Mouse (Mus musculus) limb, embryonic 10.5 days (tissue): Measurements from ENCODE around the gene Tkt. TPM values are rescaled to one million over a fixed set of nuclear protein-coding genes. Genes with fewer than 3 reads are reported as not detected.
A peak's percentile ranks its signal among the peaks of the same experiment; 100 is the strongest.
"Not testable (repeated sequence)": the region's sequence is repeated elsewhere in the genome, so short reads cannot be mapped to it uniquely, and the experiment has no call there.

Experiments
- DNase-seq: peaks from one replicate; pipeline ENCODE4 v3.0.0-alpha.2; 2017; ENCODE audit warnings: low spot score
- H3K27ac ChIP-seq: fragments of 300-500 bp; sonication (generic); 2 replicates; pipeline ENCODE4 v1.5.1; 2016; ENCODE audit warnings: mild to moderate bottlenecking
- H3K27me3 ChIP-seq: fragments of 300-500 bp; sonication (generic); 2 replicates; pipeline ENCODE4 v1.6.1; 2016; ENCODE audit warnings: low read depth, mild to moderate bottlenecking; ENCODE audit not compliant: poor library complexity, severe bottlenecking
- H3K36me3 ChIP-seq: fragments of 300-500 bp; sonication (generic); 2 replicates; pipeline ENCODE4 v1.6.1; 2016; ENCODE audit warnings: mild to moderate bottlenecking, moderate library complexity
- H3K4me1 ChIP-seq: fragments of 300-500 bp; sonication (generic); 2 replicates; pipeline ENCODE4 v1.6.1; 2016
- H3K4me3 ChIP-seq: fragments of 300-500 bp; sonication (generic); 2 replicates; pipeline ENCODE4 v1.5.1; 2016; ENCODE audit warnings: mild to moderate bottlenecking, moderate library complexity
- H3K9me3 ChIP-seq: fragments of 300-500 bp; sonication (generic); replicated peaks from 2 replicates; pipeline ENCODE4 v1.6.1; 2016; ENCODE audit warnings: mild to moderate bottlenecking
- WGBS: fragments of 180-500 bp; shearing (Covaris S2); methylation state at CpG from one replicate; pipeline ENCODE4 v1.1.7; 2016; 5-methylcytosine and 5-hydroxymethylcytosine counted together
- polyA plus RNA-seq: library from polyadenylated mRNA; unstranded; fragments of >200 nt; fragmentation: Nextera tagmentation; extraction: Ambion mirVana; gene quantifications from 2 replicates; pipeline ENCODE4 v1.2.1, GENCODE M21; 2016

The Tkt gene
- polyA plus RNA-seq, 1 experiment from 2014 or later = 312 TPM

DNA sequence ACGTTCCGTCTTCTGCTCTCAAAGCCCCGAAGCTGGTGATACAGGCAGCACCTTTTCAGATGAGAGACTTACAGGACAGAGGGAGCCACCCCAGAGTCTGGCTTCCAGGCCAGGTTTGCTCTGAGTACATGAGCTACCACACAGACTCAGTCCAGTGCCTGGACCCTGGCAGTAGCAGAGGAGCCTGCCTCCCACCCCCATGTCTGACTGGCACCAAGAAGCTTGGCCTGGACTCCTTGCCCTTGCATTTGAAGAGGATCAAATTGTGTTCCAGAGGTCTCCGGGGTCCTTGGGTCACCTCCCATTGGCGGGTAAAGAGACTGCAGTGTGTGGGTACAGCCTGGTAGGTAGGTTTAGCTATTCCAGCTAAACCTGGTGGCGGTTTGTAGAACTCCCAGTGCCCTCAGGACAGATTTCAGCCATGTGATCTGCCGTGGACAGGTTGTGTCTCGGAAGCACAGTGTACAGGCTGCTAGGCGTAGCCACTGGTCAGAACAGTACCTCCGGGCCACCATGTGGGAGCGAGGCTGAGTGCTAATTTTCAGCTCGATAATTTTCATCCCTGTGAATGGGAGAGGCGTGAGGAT is 12.7 kb downstream of the Tkt start:
- H3K4me3 ChIP-seq = no peak overlapping the region
- H3K27ac ChIP-seq = no peak overlapping the region
- H3K36me3 ChIP-seq = peaks cover 97% of the 10 kb centered on the region
- no peak for DNase-seq
- no peaks in the 10 kb centered on the region for H3K9me3 ChIP-seq
- H3K4me1 ChIP-seq = no peaks in the 10 kb centered on the region
- no peaks in the 10 kb centered on the region for H3K27me3 ChIP-seq
- 96% methylated on average over 13 of the region's 13 CpGs for WGBS

DNA sequence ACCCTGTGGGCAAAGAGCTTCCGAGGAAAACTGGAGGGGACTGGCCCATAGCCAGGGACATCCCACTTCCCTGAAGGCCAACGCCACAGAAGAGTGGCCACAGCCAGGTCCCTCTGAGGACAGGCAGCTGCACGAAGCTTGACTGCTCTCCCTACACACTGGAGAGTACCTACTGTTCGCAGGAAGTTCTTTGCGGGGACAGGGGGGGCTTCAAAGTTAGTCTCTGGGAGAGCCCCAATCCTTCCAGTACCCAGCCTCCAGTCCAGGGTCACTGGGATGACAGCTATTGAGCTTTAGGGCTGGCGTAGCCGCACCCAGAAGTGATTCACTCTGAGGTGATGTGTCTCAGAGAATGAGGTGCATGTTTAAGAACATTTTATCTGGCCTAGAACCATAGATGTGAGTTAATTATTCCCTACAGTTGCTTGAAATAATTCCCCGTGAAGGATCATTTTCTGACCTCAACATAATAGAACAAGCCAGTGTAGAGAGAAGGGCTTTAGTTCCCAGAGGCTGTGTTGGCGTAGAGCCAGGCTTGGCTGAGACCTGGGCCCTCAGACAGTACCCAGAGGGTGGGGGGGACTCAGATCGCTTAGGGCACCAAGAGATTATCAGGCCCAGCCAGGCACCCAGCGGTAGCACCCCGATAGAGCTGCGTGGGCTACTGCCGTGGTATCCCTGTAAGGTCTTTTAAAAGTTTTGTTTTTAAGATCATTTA is 13.5 kb downstream of the Tkt start:
- Histone ChIP-seq H3K27me3 (no peaks in the 10 kb centered on the region), H3K9me3 (no peaks in the 10 kb centered on the region), H3K36me3 (peaks cover 97% of the 10 kb centered on the region), H3K27ac (no peak overlapping the region), H3K4me1 (no peaks in the 10 kb centered on the region), H3K4me3 (no peak overlapping the region)
- no peak for DNase-seq
- 93% methylated on average over 14 of the region's 14 CpGs for WGBS

DNA sequence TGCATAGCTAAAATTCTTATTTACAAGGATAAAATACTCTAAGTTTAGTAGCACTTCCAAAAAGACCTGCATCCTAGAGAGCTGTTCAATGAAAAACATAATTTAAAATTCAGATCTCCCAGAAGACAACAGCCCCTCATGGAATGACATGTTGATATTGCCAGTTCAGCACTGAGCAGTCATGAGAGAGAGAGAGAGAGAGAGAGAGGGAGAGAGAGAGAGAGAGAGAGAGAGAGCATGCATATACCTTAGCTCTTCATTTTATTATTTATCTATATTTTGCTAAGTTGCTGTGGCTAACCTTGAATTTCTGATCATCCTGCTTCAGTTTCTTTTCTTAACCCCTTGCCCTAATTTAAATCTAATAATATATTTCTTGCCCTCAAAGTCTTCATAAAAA is 14.2 kb downstream of the Tkt start:
- no peaks in the 10 kb centered on the region for H3K4me1 ChIP-seq
- H3K27me3 ChIP-seq = no peaks in the 10 kb centered on the region
- H3K4me3 ChIP-seq = no peak overlapping the region
- H3K9me3 ChIP-seq = no peaks in the 10 kb centered on the region
- H3K27ac ChIP-seq = no peak overlapping the region
- DNase-seq = no peak
- H3K36me3 ChIP-seq = peaks cover 97% of the 10 kb centered on the region

DNA sequence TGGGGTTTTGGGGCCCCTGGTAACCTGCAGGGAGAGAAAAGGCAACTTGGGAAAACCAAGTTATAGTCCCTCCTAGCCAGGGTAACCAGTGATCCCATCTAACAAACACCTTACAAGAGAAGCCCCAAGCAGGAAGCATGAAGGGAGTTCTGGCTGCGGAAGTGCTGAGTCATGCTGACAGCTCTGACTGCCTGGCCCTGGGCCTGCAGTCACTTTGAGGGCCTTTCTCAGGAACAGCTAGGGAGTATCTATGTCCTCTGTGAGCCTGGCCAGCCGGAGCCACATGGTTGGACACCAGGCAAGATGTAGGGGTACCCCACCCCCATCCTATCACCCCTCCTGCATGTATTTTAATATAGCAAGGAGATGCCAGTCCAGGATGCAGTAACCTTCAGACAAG is 16.3 kb downstream of the Tkt start:
- peaks cover 97% of the 10 kb centered on the region for H3K36me3 ChIP-seq
- no peak for DNase-seq
- no peaks in the 10 kb centered on the region for H3K9me3 ChIP-seq
- no peaks in the 10 kb centered on the region for H3K27me3 ChIP-seq
- H3K27ac ChIP-seq = no peak overlapping the region
- WGBS = 98% methylated on average over 2 of the region's 2 CpGs
- H3K4me1 ChIP-seq = no peaks in the 10 kb centered on the region
- H3K4me3 ChIP-seq = no peak overlapping the region

DNA sequence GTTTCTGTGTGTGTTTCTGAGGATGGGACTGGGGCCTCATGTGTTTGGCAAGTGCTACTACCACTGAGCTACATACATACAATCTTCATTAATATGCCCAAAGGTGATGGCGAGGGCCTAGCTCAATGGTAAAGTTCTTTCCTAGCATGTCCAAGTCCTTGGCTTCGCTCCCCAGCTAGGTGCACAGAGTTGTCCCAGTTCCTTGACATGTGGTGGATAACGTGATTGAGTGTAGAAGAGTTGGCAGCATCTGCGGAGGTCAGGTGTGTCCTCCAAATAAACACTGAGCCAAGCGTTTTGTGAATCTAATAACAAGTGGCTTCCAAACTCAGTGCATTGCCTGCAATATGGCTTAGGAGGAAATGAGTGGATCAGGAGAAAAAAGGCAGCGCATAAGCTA is 18.2 kb downstream of the Tkt start:
- Histone ChIP-seq H3K4me1 (no peaks in the 10 kb centered on the region), H3K36me3 (peaks cover 97% of the 10 kb centered on the region), H3K27me3 (no peaks in the 10 kb centered on the region), H3K27ac (no peak overlapping the region), H3K4me3 (no peak overlapping the region), H3K9me3 (no peaks in the 10 kb centered on the region)
- DNase-seq = no peak
- WGBS = 97% methylated on average over 6 of the region's 6 CpGs

DNA sequence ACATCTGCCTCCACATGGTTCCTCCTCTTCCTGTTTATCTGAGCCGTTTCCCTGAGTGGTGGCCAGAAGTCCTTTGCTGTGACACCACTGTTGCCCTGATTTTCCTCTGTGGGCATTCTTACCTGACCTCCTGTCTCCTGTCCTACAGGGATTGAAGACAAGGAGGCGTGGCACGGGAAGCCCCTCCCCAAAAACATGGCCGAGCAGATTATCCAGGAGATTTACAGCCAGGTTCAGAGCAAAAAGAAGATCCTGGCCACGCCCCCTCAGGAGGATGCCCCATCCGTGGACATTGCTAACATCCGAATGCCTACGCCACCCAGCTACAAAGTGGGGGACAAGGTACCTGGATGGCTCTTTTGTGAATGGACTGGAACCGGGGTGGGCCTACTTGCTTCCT is 19.9 kb downstream of the Tkt start:
- WGBS = 89% methylated on average over 9 of the region's 9 CpGs
- peaks cover 100% of the 10 kb centered on the region for H3K36me3 ChIP-seq

DNA sequence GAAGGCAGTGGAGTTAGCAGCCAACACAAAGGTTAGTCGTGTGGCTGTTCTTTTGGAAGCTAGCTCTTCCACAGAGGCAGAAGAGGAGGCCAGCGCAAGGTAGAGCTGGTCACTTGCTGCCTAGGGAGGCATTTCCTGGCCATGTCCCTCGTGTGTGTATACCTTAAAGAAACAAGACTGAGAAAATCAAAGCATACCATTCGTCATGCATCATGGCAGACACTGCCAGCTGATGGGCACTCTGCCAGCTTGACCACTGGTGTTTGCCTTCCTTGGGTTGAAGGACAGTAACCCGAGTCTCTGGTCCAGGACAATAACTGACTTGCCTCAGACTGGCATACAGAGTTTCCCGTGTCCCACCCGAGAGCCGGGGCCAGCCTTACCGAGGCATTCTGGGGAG is 22.1 kb downstream of the Tkt start:
- Histone ChIP-seq H3K36me3 (peaks cover 100% of the 10 kb centered on the region), H3K27ac (no peak overlapping the region), H3K4me3 (no peak overlapping the region), H3K27me3 (no peaks in the 10 kb centered on the region), H3K4me1 (no peaks in the 10 kb centered on the region), H3K9me3 (no peaks in the 10 kb centered on the region)
- DNase-seq = no peak
- WGBS = 93% methylated on average over 9 of the region's 9 CpGs

More for the DNA sequence above, 19.9 kb downstream of the Tkt start:
- Histone ChIP-seq H3K9me3 (no peaks in the 10 kb centered on the region), H3K4me1 (no peaks in the 10 kb centered on the region), H3K4me3 (no peak overlapping the region), H3K27me3 (no peaks in the 10 kb centered on the region), H3K27ac (no peak overlapping the region)
- no peak for DNase-seq

DNA sequence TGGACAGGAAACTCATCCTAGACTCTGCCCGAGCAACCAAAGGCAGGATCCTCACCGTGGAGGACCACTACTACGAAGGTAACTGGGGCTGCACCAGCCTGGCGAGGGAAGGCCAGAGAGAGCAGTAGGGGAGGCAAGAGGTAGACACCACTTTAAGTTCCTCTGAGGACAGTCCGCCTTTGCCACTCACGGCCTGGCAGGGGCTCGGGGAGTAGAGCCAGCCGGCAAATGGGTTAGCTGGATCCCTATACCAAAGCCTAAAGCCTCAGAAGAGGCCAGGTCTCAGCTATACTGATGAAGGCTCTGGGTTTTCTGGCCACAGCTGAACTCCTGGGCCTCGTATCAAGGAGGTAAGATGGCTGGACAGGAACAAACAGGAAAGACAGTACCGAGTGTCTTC is 24.1 kb downstream of the Tkt start:
- no peak for DNase-seq
- WGBS = 92% methylated on average over 10 of the region's 10 CpGs
- Histone ChIP-seq H3K27me3 (no peaks in the 10 kb centered on the region), H3K36me3 (peaks cover 94% of the 10 kb centered on the region), H3K4me3 (no peak overlapping the region), H3K4me1 (peaks cover 6% of the 10 kb centered on the region; the same call in 1 of the 2 replicates), H3K9me3 (no peaks in the 10 kb centered on the region), H3K27ac (no peak overlapping the region)

DNA sequence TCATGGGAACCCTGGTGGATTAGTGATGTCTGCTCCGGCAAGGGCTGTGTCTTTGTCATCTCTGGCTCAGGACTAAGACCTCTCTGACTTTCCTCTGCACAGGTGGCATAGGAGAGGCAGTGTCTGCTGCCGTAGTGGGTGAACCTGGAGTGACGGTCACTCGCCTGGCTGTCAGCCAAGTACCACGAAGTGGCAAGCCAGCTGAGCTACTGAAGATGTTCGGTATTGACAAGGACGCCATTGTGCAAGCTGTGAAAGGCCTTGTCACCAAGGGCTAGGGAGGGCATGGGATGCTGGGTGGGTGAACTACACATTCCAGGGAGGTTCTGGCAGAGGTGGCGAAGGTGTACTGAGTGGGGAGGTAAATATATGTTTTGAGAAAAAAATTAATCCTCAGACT is 25.1 kb downstream of the Tkt start:
- H3K27me3 ChIP-seq = no peaks in the 10 kb centered on the region
- WGBS = 91% methylated on average over 8 of the region's 8 CpGs
- H3K9me3 ChIP-seq = no peaks in the 10 kb centered on the region
- peaks cover 84% of the 10 kb centered on the region for H3K36me3 ChIP-seq
- H3K27ac ChIP-seq = no peak overlapping the region
- peaks cover 8% of the 10 kb centered on the region; the same call in 1 of the 2 replicates for H3K4me1 ChIP-seq
- no peak for DNase-seq
- H3K4me3 ChIP-seq = no peak overlapping the region

DNA sequence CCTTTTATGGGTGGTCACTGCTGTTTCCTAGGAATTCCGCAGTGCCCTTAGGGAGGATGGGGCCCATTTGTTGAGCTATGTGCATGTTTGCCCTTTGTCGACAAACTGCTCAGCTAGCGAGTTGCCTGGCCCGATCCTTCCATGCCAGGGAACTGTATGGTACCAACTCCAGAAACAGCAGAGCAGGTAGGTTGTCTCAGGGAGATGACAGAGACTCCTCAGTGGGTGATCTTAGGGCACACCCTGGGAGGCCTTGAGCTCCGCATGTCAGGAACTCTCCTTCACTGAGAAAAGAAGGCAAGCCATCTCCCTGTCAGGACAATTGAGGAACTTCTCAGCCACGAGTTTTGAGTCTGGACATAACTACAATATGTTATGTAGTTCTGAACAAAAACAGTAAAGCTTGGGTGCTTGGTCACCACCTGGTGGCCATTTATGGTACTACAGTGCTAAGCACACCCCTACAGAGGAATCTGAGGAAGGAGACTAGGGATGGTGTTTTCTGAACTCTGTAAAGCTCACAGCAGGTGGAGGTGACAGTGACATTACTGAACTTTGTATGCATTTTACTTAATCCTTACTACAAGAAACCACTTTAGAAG is 25.9 kb downstream of the Tkt start:
- peak; percentile 70 for DNase-seq
- Histone ChIP-seq H3K27me3 (no peaks in the 10 kb centered on the region), H3K4me1 (peaks cover 8% of the 10 kb centered on the region; the same call in 1 of the 2 replicates), H3K9me3 (no peaks in the 10 kb centered on the region), H3K4me3 (no peak overlapping the region), H3K36me3 (peaks cover 75% of the 10 kb centered on the region), H3K27ac (no peak overlapping the region)
- WGBS = 78% methylated on average over 6 of the region's 6 CpGs

DNA sequence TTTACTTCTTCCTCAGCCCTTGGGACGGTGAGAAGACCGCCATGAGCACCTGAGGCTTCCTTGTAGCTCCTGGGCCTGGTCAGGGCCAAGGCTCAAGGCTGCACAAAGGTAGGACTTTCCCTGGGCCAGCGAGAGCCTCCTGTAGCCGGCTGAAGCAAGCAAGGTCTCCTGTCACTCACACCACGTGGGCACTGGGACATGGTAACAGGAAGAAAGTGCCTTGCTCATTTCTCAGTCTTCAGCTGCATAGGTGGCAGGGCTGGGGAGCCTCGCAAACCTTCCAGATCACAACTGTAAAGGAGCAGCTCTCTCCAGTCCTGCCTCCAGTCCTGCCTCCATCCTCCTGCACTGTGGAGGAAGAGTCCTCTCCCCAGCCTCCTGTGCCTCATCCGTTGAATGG is 27.6 kb downstream of the Tkt start:
- Histone ChIP-seq H3K27me3 (no peaks in the 10 kb centered on the region), H3K4me3 (no peak overlapping the region), H3K36me3 (peaks cover 58% of the 10 kb centered on the region), H3K9me3 (no peaks in the 10 kb centered on the region), H3K4me1 (peaks cover 8% of the 10 kb centered on the region; the same call in 1 of the 2 replicates), H3K27ac (no peak overlapping the region)
- DNase-seq = no peak
- 82% methylated on average over 7 of the region's 7 CpGs for WGBS

DNA sequence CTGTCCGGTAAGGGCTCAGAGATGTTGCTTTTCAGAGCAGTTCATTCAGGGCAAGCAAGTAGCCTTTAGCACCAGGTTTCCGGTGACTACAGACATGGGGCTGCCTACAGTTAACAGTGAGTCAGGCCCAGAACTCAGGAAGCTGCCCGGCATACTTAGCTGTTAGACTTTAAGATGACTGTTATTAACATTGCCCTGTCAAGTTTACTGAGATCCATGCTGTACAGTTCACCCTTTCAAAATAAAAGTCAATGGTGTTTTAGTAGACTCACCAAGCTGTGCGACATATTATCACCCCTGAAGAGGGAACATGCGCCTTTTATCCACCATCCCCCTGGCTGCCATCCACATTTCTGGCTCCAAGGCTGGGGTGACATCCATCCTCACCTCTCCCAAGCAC is 28.1 kb downstream of the Tkt start:
- peaks cover 8% of the 10 kb centered on the region; the same call in 1 of the 2 replicates for H3K4me1 ChIP-seq
- no peak overlapping the region for H3K27ac ChIP-seq
- H3K9me3 ChIP-seq = no peaks in the 10 kb centered on the region
- peaks cover 53% of the 10 kb centered on the region for H3K36me3 ChIP-seq
- H3K4me3 ChIP-seq = no peak overlapping the region
- DNase-seq = no peak
- no peaks in the 10 kb centered on the region for H3K27me3 ChIP-seq
- WGBS = 68% methylated on average over 5 of the region's 5 CpGs

DNA sequence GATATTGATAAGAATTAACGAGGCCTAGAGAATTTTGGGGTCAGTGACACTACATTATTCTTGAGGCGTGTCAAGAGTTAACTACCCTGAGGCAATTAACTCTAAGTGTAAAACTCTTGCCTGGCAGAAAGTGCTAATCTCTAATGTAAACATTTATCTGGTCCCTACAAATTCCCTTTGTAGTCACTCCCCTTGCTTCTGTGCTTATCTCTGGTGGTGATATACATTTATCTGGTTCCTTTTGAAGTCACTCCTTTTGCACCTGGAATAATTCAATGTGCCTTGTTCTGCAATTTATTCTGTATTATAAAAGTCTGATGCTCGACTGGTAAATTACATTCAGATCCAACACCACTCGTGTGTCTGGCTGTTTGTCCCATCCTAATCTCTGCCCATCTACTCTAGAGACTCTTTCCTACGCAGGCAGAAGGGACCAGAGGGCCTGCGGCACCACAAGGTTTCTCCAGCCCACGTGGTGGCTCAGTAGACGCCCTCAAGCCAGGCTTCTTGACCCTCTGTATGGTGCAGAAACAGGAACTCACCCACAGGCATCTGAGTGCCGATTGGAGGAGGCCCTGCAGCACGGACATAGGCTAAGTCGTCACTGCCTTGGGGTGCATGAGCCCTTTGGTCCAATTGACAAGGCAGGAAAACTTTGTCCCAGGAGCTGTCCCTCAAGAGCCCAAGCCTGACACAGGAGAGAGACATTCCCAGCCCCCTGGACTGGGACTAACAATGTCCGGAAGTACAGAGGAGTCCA is 29.3 kb downstream of the Tkt start:
- not testable (repeated sequence) for H3K27me3 ChIP-seq, H3K9me3 ChIP-seq, H3K4me1 ChIP-seq, DNase-seq, H3K4me3 ChIP-seq, H3K27ac ChIP-seq
- 26% methylated on average over 10 of the region's 12 CpGs for WGBS
- H3K36me3 ChIP-seq = peaks cover 41% of the 10 kb centered on the region
